Mouse (Mus musculus) gastrocnemius, postnatal 25 days (tissue): ENCODE results near the gene Lrrc1. TPM values are rescaled to one million over a fixed set of nuclear protein-coding genes. Genes with fewer than 3 reads are reported as not detected.

Source experiments
- DNase-seq: peaks from one replicate; pipeline ENCODE4 v3.0.0; 2022
- total RNA-seq, 2 experiments: library from RNA; stranded (reverse); gene quantifications; 1 replicate in 1 of 2; 2 replicates in 1 of 2; pipeline ENCODE4 v1.2.3; 2021

Lrrc1 gene
- total RNA-seq, 2 experiments from 2014 or later, result 0.54 to 0.88 TPM

DNA sequence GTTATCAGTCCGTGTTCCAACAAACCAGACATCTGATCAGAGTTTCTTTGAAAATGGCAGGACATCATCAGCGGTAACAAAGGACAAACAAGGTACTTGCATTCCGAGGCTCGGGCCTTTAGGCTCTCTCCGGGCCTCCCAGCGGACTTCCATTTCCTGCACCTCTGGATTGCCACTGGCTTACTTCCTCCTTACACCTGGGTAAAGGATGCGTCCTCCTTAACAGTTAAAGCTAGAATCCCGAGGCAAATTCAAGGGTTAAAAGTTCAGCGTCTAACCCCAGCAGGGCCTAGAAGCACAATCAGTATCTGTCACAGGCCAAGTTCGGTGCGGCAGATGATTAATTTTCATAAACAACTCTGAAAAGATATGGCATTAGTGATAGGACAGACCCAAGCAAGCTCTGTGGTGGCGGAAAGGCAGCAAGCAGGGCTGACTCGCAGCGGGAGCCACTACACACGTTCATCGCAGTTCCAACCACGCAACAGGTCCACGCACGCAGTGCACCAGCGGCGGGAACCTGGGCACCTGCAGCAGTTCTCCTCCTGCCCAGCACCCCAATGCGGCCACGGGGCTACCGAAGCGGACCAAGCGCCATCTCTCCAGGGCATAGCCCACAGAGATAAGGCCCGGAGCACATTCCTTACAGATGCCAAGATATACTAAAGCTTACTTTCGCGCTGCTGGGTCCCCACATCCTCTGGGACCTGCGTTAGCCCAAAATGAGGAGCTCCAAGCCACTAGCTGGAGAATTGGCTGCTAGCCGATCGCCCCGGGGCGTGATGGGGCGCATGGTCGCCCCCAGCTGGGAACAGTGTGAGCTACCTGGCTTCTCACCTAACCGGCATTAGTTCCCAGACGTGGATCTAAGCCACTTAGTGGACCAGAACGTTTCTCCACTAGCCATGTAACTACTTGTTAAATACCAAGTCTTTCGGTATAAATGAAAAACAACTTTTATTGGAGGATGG is 1.0 kb downstream of the Lrrc1 start:
- peak; percentile 25 for DNase-seq

DNA sequence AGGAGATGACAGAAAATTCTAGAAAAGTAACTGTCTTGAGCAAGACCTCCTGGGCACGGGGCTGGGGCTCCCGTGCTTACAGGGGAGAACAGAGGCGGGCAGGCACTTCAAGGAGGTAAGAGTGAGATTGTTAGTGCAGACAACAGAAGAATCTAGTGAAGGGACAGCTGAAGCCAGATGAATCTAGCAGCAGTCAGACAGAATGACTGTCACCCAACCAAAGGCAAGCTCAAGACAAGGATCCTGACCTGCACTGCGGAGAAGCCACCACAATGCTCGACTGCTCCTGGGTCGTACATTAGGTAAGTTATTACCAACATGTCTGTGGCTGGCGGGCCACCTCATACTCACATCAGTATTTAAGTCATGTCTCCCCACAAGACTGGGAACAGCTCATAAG is 3.1 kb downstream of the Lrrc1 start:
- DNase-seq, result no peak

DNA sequence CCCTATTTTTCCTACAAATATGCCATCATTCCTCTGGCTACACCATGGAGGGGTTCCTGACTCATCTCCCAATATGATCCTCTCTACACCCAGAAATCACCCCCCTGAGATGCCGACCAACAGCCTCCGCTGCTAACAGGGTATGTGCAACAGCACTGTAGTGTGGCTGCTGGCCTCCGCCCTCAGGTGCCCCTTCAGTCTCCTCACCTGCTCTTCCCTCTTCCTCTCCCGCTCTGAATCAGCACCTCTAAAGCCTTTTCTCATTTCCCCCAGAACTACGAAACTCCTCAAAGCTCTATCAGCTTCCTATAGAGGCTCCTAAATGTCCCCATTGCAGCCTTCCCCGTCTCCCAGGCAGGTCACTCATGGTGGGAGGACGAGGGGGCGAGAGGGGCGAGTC is 5.4 kb downstream of the Lrrc1 start:
- no peak for DNase-seq

DNA sequence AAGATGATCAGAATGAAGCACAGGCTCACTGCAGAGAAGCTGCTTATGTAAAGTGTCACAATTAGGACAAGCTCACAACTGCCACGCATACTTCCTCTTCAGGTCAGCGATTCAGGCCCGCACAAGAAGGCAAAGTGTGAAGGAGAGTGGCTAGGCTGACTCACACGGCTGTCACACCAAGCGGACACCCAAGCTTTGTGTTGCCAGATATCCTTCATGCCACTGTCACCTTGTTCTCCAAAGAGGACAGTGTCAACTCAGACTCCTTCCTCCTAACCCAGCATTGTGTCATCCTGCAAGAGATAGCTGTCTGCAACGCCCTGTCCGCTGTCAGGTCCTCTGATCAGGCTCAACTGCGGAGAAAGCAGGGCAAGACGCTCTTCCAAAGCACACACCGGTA is 7.3 kb downstream of the Lrrc1 start:
- DNase-seq, result no peak

DNA sequence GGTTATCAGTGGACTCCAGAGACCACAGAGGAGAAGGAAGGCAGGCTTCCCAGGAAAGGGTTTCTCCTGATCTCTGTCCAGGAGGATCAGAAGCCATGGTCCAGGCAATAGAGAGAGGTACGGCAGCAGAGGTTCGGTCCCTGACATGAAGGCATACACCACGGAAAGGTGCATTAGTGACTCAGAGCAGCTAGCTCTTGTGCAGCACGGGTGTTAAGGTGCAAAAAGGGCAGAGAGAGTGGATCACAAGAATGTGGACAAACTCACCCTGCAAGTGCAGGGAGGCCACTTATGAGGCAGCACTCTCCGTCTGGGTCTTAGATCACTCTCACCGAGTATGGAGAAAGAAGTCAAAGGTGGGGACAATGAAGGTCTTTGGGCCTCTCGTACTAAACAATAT is 7.8 kb downstream of the Lrrc1 start:
- no peak for DNase-seq

DNA sequence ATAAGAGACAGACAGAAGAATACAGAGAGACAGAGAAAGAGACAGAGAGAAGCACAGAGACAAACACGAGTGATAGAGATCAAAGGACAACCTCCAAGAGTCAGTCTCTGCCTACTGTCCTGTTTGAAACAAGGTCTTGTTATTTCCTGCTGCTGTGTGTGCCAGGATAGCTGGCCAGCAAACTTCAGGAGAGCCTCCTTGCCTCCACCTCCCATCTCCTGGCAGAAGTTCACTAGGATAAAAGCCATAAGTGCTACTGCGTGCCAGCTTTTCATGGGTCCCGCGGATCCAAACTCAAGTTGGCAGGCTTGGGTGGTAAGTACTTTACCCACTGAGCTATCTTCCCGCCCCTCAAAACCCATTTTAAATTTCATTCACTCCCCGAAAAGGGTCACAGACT is 8.4 kb downstream of the Lrrc1 start:
- no peak for DNase-seq

DNA sequence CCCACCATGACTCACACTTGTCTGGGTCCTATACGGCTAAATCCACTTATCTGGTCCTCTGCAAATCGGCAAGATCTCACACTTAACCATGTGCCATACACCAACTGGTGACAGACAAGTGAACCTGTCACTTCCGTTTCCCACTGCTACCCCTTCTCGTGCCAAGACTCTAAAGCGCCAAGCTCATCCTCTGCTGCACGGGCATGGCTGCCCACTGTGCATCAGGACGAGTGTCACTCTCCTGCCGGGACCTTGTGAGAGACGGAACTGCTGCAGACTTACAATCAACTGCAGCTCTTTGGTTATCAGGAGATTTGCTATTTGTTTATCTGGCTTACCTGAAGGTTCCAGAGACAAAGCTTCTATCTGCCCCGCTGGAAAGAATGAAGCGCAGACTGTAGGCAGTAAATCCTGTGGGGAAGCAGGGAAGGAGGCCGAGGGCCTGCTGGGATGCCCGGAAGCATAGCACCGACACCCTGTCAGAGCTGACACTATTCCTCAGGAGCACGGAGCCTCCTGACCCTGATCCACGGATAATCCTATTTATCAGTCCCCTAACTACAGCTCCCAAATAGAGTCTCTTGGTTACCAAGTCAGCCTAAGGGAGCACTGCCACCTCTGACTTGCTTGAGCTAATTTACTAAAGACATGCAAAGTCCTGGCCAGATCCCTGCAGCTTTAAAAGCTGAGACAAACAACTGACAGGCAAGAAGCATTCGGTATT is 9.5 kb downstream of the Lrrc1 start:
- no peak for DNase-seq

DNA sequence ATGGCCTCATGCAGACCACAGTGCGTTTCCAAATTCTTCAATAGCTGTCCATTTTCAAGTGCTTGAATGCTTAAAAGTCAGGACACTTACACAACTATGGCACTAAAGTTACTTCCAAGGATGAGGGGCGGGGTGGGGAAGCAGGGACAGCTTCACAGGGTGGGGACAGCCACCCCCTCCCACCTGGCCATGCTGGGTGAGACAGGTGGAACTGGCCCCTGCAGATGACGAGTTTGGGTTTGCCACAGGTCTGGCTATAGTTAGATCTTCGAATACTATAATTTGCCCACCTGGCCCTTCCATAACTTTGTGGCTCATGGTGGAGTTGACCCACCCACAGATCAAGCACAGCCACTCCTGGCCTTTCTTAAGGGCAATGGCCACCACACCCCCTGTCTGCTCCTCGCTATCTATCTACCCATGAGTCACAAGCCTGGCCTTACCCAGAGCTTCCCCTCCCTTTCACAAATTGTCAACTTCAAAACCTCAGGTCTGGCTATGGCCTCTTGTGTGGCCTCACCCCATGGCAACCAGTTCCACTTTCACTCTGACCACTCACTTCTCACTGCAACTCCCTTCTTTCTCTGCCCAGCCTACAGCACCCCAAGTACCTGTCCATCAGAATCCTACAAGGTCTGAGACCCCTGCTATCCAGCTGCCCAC is 16.2 kb downstream of the Lrrc1 start:
- no peak for DNase-seq

DNA sequence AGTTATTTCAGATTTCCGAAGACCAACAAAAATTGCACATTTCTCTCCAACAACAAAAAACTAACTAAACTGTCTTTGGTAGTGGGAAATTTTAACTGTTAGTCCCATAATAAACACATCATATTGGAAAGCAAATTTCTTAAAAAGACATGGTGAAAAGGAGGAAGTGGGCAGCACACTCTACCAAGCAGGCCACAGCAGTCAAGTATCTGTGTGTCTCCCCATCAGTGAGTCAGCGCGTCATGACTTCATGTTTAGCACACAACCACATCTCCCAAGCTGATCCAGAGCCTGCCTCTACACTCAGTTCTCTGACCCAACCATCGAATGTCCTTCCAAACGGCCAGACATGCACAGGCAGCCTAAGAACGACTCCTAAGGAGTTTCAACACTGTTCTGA is 17.5 kb downstream of the Lrrc1 start:
- DNase-seq, result no peak

DNA sequence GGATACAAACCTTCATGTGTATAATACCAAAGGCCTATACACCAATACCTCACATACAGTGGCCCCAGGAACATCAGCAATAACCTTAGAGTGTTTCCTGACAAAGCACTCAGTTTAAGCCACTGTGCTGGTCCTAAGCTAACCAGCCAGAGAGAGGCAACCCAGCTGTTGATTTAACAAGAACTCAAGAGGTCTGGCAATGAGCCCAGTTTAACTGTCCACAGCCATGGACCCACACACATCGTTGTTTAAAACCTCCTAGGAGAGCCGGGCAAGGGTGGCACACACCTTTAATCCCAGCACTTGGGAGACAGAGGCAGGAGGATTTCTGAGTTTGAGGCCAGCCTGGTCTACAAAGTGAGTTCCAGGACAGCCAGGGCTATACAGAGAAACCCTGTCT is 18.0 kb downstream of the Lrrc1 start:
- no peak for DNase-seq

DNA sequence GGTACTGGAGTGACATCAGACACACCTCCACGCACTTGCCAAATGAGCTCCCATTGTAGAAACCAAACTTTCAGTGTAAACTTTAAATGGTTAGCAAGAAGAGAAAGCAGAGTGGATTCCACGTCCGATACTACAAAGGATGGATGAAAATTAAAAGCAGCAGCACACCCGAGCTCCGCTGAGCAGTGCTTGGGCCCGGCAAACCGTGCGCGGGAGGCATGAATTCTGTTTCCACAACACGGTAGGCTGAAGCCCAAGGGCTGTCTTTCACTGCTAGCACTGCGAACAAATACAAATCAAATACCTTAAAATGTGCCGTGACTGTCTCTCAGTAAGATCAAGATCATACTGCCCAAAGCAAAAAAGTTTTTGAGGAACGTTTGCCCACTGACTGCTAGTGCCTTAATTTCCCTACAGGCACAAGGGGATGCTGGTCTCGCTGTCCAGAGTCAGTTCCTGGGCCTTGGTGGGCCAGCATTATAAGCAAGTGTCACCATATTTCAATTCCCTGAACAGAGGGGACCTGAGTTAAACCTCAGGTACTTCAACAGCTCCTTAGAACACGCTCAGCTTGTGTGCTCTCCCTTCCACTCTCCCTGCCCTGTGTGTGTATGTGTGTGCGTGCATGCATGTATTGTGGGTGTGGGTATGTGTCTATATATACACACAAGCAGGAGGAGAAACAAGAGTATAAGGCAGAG is 18.9 kb downstream of the Lrrc1 start:
- DNase-seq, result no peak

DNA sequence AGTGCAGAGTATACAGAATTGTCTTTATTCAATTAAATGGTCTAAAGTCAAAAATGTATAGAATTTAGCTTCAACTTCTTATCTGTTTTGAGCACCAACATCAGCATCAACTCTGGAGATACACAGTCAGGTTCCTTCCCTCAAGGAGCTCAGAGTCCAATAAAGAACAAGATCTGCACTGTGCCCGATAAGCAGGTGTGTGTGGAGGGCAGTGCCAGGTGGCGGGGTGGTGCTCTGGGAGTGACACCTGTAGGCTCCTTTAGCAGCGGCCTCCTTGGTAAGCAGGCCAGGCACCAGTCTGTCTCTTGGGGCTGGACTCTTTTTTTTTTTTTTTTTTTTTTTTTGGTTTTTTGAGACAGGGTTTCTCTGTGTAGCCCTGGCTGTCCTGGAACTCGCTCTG is 20.9 kb downstream of the Lrrc1 start:
- DNase-seq, result no peak

DNA sequence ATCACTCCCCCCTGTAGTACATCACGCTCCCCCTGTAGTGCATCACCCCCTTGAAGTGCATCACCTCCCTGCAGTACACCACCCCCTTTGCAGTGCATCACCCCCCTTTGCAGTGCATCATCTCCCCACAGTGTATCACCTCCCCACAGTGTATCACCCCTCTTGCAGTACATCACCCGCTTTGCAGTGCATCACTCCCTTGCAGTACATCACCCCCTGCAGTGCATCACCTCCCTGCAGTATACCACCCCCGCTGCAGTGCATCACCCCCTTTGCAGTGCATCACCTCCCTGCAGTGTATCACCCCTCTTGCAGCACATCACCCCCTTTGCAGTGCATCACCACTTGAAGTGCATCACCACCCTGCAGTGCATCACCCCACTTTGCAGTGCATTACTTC is 22.2 kb downstream of the Lrrc1 start:
- DNase-seq, result no peak

DNA sequence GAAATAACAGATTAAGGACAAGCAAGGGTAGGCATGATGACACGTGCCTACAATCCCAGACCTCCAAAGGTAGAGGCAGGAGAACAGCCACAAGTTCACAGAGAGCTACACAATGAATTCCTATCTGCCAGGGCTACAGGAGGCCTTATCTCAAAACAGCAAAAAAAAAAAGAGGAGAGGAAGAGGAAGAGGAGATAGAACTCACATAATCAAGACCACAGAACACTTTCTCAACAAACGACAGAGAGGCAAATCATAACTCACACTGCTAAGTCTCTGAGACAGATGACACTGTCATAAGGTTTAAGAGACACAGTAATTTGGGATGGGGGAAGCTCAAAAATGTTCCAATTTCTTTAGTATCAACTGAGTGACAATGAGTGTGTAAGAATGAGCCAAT is 25.5 kb downstream of the Lrrc1 start:
- no peak for DNase-seq

DNA sequence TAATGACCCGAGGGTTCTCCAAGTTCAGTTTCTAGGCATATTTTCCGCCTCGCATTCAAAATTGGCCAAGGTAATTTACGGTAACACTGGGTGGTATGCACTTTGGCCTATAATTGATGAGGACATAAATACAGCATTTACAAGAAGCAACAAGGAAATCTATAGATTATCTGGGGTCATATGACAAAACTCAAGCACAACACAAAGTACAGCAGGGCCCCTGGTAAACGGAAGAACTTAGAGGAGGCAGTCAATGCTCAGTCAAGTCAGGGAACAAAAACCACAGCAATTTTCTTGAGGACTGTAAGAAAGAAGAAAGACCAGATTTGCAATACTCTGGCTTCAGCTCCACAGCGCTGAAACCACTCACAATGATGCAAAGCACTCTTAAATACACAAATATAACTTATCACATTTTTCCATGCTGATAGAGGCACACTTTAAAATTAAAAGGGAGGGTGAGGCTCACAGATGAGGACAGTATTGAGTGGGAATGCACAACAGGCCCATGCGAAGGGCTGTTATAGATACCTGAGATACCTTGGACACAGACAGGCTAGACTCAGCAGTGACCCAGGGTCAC is 27.8 kb downstream of the Lrrc1 start:
- DNase-seq, result no peak

DNA sequence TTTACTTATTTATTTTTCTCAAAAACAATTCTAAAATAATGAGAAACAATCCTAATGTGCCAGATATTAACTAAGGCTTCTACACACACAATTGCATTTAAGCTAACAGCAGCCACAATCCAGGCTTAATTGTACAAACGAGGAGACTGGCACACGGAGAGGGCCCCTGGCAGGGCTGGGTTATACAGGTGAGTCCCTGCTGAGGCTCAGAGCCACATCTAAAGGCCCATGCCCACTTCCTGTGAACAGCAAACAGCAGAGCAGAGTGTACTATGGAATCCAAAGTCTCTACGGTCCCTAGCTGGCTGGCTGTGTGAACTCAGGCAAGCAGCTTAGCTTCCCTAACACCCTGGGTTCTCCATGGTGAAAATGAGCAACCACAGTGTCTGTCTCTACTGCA is 30.8 kb downstream of the Lrrc1 start:
- DNase-seq, result no peak

DNA sequence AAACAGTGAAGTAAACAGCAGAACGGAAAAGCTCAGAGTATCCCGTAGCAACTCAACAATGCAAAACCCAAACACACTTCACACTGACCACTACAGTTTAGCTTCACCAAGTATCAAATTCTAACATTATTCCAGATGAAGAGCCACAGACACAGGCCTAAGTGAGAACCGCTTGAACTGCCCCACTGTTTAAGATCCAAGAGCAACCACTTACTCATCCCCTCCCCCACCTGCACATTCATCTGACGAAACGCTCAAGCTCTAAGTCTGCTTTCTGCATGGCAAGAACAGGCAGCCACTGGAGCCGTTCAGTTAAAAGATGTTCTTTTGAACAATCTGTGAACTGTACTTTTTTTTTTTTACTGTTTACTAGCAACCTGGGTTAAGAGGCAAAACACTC is 32.5 kb downstream of the Lrrc1 start:
- DNase-seq, result no peak

DNA sequence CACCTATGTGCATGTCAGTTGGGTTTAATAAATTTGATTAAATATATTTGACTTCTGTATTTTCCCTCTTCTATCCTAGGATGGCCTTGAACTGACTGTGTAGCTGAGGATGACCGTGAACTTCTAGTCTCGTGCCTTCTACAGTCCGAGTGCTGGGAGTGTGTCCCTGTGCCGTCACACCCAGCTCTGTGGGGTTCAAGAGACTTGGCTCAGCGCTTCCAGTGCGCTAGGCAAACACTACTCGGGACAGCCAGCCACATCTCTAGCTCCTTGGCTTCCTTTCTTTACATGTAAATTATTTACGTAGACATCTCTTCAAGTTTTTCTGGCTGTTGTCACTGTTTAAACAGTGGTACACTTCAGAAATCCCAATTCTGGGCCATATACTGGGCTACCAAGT is 34.1 kb downstream of the Lrrc1 start:
- DNase-seq, result no peak

DNA sequence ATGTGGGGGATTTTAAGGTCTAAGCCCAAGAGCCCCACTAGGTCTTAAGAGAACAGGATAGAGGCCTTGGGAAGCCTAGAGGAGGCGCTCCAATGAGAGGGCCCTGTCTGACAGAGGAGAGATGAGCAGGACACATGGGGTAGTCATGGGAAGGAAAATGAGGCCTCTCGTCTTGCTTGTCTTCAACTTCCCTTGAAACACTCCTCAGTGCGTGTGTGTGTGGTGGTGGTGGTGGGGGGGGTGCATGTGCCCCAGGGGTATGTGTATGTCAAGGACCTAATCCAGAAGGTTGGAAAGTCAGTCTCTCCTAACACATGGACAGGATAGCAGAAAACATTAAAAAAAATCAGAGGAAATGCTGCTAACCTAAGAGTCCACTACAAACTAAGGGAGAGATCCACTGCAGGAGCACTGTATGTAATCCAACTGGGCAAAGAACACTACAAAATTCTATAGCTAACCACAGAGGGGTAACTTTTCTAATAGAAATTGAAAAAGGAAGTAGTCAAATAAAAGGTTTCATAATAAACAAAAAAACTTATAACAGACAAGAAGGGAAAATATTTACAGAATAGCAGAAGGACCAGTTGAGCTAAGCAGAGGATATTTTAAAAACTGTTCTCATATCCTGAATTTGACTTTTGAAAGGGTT is 36.8 kb downstream of the Lrrc1 start:
- DNase-seq, result no peak

DNA sequence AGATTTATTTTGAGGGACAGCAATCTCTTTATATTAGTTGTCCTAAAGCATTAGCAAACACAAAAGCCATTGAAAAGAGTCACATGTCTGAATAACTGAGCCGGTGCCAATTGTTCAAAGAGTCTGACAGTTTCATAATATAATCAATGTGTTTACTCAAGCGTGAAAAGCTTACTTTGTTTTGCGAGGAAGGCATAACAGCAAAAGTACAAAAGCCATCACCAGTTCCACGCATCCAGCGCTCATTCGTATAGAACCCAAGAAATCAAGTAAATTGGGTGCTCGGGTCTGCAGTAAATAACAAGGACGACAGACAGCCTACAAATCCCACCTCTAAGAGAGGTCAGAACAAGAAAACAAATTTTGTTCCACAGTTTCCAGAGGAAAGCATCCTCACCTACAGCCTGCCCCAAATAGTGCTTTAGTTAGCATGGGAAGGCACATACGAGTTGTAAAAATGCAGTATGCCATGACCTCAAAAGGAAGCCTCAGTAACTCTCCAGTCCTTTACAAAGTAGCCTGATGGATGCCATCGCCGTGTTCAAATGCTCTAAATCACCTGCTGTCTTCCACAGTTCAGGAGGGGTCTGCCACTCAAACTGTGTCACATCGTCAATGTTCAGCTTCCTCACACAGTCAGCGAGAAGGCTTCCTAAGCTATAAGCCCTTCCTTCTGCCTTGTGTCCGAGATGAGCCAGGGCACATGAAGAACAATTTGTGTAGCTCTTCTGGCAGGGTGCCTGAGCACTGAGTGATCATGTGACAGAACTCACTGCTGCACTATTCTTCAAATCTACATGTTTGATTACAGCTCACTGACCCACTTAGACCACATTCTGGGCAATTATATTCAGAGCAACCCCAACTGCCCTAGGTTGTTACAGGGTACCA is 41.9 kb downstream of the Lrrc1 start:
- no peak for DNase-seq

DNA sequence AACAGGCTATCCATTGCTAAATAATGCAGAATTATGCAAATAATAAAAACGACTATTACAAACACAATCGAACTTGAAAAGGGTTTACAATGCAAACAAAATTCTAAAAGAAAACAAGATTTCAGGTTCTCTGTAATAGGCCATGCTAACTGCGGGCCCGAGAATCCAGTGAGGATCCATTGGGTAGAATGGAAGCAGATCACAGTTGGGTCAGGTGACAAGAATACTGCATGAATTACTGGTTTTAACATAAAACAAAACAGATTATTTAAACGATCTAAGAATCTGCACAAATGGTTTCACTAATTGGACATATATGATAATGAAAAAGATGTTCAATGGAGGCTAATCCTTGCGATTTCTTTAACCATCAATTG is 42.5 kb downstream of the Lrrc1 start:
- no peak for DNase-seq
